Mouse (Mus musculus): ENCODE data around the gene Chrm1.

The Chrm1 gene

GRCm38 (mm10) chr19:8663360-8663839 is at the start of gene Chrm1:
Gene Chrm1 (plus strand): TSS chr19:8663789.
- DNase-seq (ENCODE audit: low spot score in 2 of 2), result no peak

DNA sequence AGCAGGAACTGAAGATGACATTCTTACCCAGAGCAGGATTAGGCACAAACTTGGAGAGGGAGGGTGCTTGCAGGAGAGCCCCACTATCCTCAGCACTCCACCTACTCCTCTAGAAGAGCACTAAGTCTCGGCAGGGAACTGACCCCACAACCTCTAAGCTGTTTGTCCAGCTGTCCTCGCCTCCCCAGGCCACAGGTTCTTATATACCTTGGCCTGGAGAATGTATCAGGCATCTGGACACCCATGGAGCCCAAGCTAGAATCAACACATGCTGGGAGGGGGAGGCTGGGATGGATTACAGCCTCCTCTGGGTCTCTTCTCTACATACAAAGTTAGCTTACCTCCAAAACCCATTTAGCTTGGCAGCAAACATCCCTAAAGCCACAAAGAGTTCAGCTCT is 49.2 kb upstream of the Chrm1 start:
- DNase-seq (ENCODE audit: low spot score in 2 of 2), result no peak

- DNase-seq (ENCODE audit: low spot score in 2 of 2), result no peak
These were observed 47.3 kb upstream of the Chrm1 start for GRCm38 (mm10) chr19:8616314-8616713.

DNA sequence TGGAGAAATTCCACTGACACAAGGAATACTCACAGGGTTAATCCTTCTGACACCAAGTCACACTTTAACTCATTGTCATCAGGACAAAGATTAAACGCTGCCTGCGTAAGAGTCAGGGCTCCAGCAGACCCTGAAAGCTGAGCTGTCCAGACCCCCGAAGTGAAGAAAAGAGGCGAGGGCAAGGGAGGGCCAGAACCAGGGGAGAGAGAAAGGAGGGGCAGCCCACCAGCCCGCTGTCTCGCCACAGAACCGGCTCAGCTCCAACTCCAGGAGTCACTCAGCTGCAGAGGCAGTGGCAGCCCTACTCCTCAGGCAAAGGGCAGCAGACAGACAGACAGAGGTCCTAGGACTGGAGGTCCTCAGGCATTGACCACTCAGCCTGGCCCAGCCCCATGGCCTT is 45.7 kb upstream of the Chrm1 start, which contains the start of gene Slc22a6:
Slc22a6 (plus strand) TSS at position 136 of the 400 bp plus-strand sequence.
- no peak for DNase-seq (ENCODE audit: low spot score in 2 of 2)

- DNase-seq (ENCODE audit: low spot score in 2 of 2), result no peak
These were observed 42.5 kb upstream of the Chrm1 start for GRCm38 (mm10) chr19:8621098-8621497.

- DNase-seq (ENCODE audit: low spot score in 2 of 2), result no peak
These were observed 33.3 kb upstream of the Chrm1 start for GRCm38 (mm10) chr19:8630249-8630648.

- no peak for DNase-seq (ENCODE audit: low spot score in 2 of 2)
These were observed 32.8 kb upstream of the Chrm1 start for GRCm38 (mm10) chr19:8630826-8631225.

DNA sequence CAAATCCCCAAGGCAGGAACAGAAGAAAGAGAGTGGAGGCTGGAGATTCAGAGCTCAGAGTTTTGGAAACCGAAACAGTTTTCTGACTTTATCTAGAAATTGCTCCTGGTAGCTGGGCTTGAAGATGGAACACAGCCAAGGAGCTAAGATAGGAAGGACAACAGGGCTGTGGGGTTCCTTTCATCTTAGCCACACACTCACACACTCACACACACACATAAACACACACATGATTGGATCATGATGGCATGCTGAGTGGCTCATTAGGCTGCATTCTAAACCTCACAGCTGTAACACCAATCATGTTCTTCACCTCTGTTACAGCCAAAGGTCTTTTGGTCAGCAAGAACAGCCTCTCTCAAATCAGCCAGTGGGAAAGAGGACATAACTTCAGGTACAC is 31.6 kb upstream of the Chrm1 start:
- DNase-seq (ENCODE audit: low spot score in 2 of 2), result no peak

- DNase-seq (ENCODE audit: low spot score in 2 of 2), result no peak
These were observed 21.5 kb upstream of the Chrm1 start for GRCm38 (mm10) chr19:8642086-8642485.

GRCm38 (mm10) chr19:8646393-8646792 is 17.2 kb upstream of the Chrm1 start:
- no peak for DNase-seq (ENCODE audit: low spot score in 2 of 2)

DNA sequence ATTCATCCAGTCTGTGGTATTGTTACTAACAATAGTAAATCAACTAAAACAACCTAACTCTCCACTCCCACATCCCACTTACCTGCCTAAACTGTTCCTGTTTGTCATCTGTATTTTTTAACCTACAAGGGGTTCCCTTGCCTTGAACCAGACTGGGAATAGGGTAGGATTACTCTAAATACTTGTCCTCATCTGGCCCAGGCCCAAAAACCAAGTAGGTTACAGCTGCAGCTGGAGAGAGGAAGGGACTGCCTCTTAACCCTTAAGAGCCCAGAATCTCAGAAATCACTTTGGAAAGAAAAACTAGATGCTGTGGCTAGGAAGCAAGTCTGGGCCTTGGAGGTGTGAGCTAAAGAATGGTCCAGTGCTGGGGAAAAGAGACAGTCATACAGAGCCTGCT is 7.8 kb upstream of the Chrm1 start:
- DNase-seq (ENCODE audit: low spot score in 2 of 2), result no peak

DNA sequence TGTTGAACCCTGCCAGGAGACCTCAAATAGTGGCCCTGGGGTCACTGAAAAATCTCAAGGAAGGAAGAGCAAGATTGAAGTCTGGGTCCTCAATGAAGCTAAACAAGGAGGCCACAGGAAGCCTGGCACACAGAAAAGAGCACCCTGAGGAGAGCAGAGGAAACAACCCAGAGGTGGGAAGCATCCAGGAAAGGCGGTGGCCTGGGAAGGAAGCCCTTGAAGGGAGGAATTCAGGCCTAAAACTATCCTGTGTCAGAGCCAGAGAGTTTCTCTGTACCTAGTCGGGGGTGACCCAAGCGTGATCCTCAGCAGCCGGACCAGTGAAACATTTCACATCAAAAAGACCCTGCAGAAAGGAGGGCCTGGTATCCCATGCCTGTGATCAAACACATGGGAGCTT is 7.2 kb upstream of the Chrm1 start:
- DNase-seq (ENCODE audit: low spot score in 2 of 2), result no peak

- no peak for DNase-seq (ENCODE audit: low spot score in 2 of 2)
These were observed 1.7 kb upstream of the Chrm1 start for GRCm38 (mm10) chr19:8661821-8662307.

- no peak for DNase-seq (ENCODE audit: low spot score in 2 of 2)
These were observed 1.3 kb upstream of the Chrm1 start for GRCm38 (mm10) chr19:8662337-8662736.

DNA sequence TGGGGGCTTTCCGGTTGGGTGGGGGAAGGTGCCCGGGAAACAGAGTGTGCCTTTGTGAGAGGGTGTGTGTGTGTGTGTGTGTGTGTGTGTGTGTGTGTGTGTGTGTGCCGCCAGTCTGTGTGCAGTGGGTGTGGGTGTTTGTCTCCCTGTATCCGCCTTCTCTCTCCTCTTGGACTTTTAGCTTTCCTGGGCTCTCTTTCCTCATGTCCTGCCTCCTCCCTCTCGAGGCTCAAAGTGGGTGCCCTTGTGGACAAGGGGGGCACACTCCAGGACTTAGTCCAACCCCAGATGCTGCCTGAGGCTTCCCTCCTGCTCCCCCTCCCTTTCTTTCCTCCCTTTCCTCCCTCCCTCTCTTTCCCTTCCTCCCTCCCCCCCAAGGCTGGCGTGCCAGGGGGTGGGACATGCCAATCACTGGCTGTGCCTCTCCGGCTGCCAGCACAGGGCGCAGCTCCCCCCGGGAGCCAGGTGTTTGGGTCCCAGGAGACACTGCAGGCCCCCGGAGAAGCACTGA is 377 bp downstream of the Chrm1 start:
- no peak for DNase-seq (ENCODE audit: low spot score in 2 of 2)

DNA sequence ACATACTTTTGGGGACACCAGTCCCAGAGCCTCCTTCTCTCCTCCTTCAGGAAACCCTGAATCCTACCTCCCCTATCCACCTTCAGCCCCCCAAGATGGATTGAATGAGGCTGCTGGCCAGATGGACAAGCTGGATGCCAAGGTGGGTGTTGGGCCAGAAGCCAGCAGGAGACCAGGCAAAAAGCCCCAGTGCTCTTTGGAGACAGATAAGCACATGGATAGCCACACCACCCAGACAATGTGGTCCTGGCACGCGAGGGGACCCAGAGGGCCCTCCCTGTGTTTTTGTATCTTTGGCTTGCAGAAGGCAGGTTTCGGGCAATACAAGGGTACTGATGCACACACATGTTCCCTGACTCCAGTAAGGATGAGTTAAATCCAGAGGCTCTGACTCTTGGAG is 1.3 kb downstream of the Chrm1 start:
- DNase-seq (ENCODE audit: low spot score in 2 of 2), result no peak

- no peak for DNase-seq (ENCODE audit: low spot score in 2 of 2)
These were observed 2.2 kb downstream of the Chrm1 start for GRCm38 (mm10) chr19:8665746-8666145.

DNA sequence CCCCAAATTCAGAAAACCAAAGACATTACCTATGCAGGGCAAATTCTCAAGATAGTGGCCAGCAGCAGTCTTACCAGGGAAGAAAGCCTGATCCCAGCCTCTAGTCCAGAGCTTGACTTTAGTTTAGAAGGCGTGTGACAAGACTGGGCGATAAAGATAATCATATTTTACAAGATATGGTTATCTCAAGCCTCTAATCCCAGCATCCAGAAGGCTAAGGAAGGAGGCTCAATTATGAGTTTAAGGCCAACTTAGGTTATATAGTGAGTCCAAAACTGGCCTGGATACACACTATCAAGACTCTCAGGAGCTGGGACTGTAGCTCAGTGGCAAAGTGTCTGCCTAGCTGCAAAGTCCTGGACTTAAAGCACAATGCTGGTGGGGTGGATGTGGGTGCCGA is 9.3 kb downstream of the Chrm1 start:
- no peak for DNase-seq (ENCODE audit: low spot score in 2 of 2)

DNA sequence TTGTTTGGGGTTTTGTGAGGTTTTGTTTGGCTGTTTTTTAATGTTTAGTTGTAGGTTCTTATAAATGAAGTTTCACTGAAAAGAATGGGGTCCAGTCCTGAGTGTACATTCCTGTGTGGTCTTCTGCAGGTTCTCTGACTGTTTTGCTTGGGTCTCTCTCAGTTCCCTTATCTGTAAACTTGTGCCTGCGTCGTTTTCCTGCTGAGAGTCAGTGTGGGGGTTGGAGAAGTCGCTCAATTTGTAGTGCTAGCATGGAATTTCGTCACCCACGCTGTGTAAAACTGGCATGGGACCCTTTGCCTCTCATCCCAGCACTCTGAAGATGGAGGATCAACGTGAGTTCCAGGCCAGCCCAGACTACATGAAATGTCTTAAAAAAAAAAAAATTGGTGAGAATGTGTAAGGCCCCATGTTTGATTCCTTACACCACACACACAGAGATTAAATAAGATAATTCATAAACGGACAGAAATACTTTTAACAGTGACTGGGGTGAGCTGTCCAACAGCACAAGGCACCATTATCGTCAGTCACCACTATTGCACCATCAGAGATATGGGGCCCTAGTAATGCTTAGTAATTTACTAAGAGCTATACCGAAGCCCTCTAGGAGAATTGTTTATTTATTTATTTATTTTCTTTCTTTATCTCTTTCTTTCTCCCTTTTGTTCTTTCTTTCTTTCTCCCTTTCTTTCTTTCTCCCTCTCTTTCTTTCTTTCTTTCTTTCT is 9.9 kb downstream of the Chrm1 start:
- no peak for DNase-seq (ENCODE audit: low spot score in 2 of 2)

DNA sequence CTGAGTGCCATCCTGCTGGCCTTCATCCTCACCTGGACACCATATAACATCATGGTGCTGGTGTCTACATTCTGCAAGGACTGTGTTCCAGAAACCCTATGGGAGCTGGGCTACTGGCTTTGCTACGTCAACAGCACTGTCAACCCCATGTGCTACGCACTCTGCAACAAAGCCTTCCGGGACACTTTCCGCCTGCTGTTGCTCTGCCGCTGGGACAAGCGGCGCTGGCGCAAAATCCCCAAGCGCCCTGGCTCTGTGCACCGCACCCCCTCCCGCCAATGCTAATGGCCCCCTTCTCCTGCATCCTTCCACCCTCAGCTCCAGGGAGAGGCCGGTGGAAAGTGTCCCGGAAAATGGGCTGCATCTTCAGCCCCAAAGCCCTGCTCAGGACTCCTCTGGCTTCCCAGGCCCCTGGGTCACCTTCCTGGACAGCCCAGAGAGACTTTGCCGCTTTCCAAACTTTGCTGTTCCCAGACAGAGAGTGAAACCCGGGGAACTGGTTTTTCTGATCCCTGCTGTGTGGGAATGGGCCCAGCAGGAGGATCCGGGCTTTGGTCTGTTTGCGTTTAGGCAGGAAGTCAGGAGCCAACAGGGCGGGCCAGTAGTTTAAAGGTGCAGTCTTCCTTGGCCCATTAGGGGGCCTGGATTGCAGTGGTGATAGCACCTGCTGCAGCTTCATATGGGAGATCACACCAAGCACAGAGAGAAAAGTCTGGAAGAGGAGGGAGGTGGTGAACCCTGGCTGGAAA is 15.6 kb downstream of the Chrm1 start:
- DNase-seq (ENCODE audit: low spot score in 2 of 2), result no peak

DNA sequence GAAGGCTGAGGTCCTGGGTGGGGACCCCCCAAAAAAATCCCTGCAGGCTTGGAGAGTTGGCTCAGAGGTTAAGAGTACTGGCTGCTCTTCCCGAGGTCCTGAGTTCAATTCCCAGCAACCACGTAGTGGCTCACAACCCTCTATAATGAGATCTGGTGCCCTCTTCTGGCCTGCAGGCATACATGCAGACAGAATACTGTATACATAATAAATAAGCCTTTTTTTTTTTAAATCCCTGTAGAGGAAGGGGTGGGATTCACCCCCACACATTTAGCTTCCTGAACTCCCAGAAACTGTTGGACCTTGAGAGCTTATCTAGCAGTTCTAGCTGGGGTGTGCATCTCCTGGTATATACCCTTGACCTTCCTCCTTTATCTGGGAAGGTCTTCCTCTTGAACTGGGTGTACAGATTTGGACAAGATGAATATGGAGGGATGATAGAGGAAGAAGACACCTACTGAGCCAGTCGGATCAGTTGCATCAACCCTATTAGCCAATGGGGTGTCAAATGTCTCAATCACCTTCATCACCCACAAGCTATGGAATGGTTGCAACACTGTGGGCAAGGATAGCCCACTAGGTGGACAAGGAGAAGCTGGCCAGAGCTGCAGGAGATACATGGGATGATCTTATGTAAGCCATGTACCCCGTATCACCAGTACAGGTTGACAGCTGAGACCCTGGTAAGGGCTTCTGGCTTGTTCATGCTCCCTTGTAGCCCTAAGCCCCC is 18.2 kb downstream of the Chrm1 start:
- DNase-seq (ENCODE audit: low spot score in 2 of 2), result no peak

- DNase-seq (ENCODE audit: low spot score in 2 of 2), result peak in 1 of 2 experiments; percentile 43
These were observed 19.4 kb downstream of the Chrm1 start for GRCm38 (mm10) chr19:8682996-8683395.
